Mouse (Mus musculus): Measurements from ENCODE around the gene Olfr1076. TPM values are rescaled to one million over a fixed set of nuclear protein-coding genes. Genes with fewer than 3 reads are reported as not detected.
A peak's percentile ranks its signal among the peaks of the same experiment; 100 is the strongest.
"Not testable (repeated sequence)": the region's sequence is repeated elsewhere in the genome, so short reads cannot be mapped to it uniquely, and the experiment has no call there.

Olfr1076 gene
- not detected for total RNA-seq (2021)
- long read RNA-seq = 0 reads

DNA sequence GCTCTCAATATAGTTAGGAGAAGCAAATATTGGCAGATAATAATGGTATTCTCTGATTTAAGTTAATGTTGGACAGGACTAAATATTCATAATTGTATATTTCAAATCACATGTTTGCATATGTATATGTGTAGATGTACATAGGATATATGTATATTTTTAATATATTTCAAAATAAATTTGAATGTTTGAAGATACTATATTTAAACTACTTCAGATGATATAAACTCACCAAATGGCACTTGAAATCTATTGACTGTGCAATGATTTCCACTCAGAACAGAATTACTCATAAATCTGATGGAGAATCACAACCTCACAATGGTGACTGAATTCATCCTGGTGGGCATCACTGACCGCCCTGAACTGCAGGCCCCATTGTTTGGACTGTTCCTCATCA lies at the start of gene Olfr1076:
Olfr1076 (plus strand) TSS at position 301 of the 400 bp plus-strand sequence.
- DNase-seq (ENCODE audit: low spot score in 2 of 2) = no peak

DNA sequence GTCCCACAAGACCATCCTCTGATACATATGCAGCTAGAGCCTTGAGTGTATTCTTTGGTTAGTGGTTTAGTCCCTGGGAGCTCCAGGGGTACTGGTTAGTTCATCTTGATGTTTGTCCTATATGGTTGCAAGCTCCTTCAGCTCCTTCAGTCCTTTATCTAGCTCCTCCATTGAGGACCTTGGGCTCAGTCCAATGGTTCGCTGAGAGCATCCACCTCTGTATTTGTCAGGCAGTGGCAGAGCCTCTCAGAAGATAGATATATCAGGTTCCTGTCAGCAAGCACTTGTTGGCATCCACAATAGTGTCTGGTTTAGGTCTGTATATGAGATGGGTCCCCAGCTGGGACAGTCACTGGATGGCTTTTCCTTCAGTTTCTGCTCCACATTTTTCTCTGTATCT lies 47.8 kb upstream of the Olfr1076 start:
- no peak for DNase-seq (ENCODE audit: low spot score in 2 of 2)

DNA sequence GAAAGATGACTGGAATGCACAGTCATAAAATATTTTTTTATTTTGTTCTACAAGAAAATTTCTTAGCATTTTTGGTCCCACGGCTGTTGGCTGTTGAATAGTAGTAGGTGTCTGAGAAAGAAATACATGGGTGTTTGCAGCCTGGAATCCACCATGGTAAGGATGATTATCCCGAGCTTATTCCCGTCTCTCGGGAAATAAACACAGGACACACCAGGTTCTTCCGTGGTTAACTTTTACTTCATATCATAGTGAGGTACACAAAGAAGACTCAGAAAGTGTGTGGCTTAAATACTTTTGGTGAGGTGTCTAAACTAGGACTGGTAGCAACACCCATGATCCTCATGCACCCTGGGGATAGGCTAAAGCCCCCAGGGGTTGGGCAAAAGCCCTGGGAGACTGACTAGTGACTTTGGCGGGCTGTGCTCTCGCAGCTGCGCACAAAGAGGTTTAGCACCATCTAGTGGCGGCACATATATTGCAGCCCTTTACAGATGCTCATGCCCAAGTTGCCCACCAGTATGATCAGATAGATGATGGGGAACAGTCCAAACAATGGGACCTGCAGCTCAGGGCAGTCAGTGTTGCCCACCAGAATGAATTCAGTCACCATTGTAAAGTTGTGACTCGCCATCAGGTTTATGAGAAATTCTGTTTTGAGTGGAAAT lies 43.7 kb upstream of the Olfr1076 start:
- peak; percentile 51 to 71 for DNase-seq (ENCODE audit: low spot score in 2 of 2)

DNA sequence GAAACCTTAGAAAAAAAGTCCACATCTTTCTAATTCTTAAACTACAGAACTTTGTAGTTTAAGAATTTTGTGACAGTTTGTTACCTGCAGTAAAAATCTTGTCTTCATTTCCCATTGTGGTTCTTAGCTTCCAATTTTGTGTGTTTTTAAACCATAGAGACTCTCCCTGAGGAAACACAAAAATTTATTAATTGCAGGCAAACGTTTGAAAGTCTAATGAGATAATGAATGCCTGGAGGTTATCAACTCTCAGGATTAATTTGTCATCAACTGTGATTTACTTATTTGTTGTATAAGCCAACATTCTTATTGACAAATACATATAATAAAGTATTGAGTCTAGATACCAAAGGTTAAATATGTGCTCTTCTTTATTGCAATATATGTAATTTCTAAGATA lies 21.0 kb upstream of the Olfr1076 start, which contains the start of gene Olfr228:
Olfr228 (minus strand) TSS at position 101 of the 400 bp plus-strand sequence.
- DNase-seq (ENCODE audit: low spot score in 2 of 2) = no peak

DNA sequence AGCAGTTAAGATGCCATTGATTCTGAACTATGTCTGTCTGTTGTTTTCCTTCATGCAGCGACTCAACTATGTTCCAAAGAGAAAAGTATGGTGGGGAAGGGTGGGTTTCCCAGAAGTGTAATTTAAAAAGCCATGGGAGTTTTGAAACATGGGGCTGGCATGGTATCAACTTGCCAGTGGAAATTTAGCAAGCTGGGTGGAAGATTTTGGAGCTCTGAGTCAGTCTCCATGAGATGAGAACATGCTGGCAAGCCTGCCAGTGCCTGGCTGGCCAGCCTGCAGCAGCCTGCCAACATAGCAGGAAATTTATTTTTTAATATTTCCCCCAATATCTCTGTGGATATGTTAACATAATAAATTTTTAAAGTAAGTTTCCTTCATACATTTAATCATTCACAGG lies 22.7 kb downstream of the Olfr1076 start:
- peak; percentile 5 to 20 for DNase-seq (ENCODE audit: low spot score in 2 of 2)

DNA sequence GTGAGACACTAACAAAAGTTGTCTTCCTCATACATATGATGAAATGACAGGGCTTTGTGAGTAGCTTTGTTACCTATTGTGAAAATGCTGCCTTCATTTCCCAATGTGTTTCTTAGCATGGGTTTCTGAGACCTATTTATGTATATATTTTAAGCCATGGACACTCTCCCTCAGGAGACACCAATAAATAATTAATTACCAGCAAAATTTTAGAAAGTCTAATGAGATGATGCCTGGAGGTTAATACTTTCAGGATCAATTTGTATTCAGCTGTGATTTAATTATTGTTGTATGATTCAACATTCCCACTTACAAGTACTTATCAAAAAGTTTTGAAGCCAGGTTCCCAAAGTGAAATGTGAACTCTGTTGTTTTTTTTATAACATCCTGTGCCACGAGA lies 34.1 kb downstream of the Olfr1076 start, which contains the start of gene Olfr1079:
Olfr1079 (minus strand) TSS at position 101 of the 400 bp plus-strand sequence.
- DNase-seq (ENCODE audit: low spot score in 2 of 2) = no peak

DNA sequence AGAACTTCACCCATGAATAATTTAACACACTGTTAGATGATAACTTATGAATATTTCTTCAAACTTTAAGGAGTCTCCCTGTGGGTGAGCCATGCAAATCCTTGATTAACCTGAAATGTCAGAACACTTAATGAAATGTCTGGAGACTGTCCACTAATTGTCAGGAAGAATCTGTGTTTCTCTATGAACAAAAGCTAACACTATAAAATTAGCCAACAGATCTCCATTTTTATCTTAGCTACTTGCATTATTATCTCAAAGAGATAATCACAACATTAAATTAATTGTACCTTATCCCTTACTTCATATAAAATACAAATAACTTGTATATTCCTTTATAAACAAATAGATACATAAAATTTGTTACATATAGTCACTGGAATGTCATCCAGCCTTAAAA lies 49.9 kb downstream of the Olfr1076 start, which contains the start of gene Olfr1080:
Olfr1080 (minus strand) TSS at position 101 of the 400 bp plus-strand sequence.
- not testable (repeated sequence) for DNase-seq (ENCODE audit: low spot score in 2 of 2)

Other genes with a start within 250 kb of the Olfr1076 start
- gene Olfr1051, start 229.4 kb upstream of the Olfr1076 start, total RNA-seq (2021) = not detected
- gene Olfr1052, start 216.0 kb upstream of the Olfr1076 start, total RNA-seq (2021) = not detected
- not detected for gene Olfr1053, start 193.2 kb upstream of the Olfr1076 start, total RNA-seq (2021)
- not detected for gene Olfr1054, start 173.0 kb upstream of the Olfr1076 start, total RNA-seq (2021)
- not detected for gene Olfr1055, start 158.2 kb upstream of the Olfr1076 start, total RNA-seq (2021)
- gene Olfr1056, start 146.0 kb upstream of the Olfr1076 start, total RNA-seq (2021) = not detected
- not detected for gene Olfr1057, start 130.1 kb upstream of the Olfr1076 start, total RNA-seq (2021)
- not detected for gene Olfr1058, start 119.9 kb upstream of the Olfr1076 start, total RNA-seq (2021)
- gene Olfr1061, start 94.4 kb upstream of the Olfr1076 start, total RNA-seq (2021) = not detected
- gene Olfr1062, start 81.7 kb upstream of the Olfr1076 start, total RNA-seq (2021) = not detected
- gene Olfr1065, start 57.9 kb upstream of the Olfr1076 start, total RNA-seq (2021) = not detected
- gene Olfr1066, start 52.2 kb upstream of the Olfr1076 start, total RNA-seq (2021) = not detected
- gene Olfr228, start 21.1 kb upstream of the Olfr1076 start, total RNA-seq (2021) = not detected
- gene Olfr1079, start 34.0 kb downstream of the Olfr1076 start, total RNA-seq (2021) = not detected
- not detected for gene Olfr1080, start 49.8 kb downstream of the Olfr1076 start, total RNA-seq (2021)
- gene Olfr1082, start 90.5 kb downstream of the Olfr1076 start, total RNA-seq (2021) = not detected
- not detected for gene Olfr1084, start 131.3 kb downstream of the Olfr1076 start, total RNA-seq (2021)
- not detected for gene Olfr1085, start 153.6 kb downstream of the Olfr1076 start, total RNA-seq (2021)
- gene Olfr1086, start 171.6 kb downstream of the Olfr1076 start, total RNA-seq (2021) = not detected
- not detected for gene Olfr1087, start 189.9 kb downstream of the Olfr1076 start, total RNA-seq (2021)
- not detected for gene Olfr1089, start 225.2 kb downstream of the Olfr1076 start, total RNA-seq (2021)